Mouse (Mus musculus) megakaryocyte-erythroid progenitor cell, adult 5-6 weeks (primary cell): ENCODE measurements around the gene Xrcc5. TPM values are rescaled to one million over a fixed set of nuclear protein-coding genes. Genes with fewer than 3 reads are reported as not detected.

Experiments
- ATAC-seq: replicated peaks from 2 replicates; pipeline ENCODE4 v1.8.0; 2016; ENCODE audit warnings: mild to moderate bottlenecking, inconsistent platforms; ENCODE audit not compliant: severe bottlenecking, poor library complexity, low FRiP score, low TSS enrichment
- total RNA-seq, 2 experiments: library from RNA; stranded (forward) in 1 of 2; stranded (reverse) in 1 of 2; fragments of 200-1000, 215-1000 nt in 1 of 2; fragments of >200 nt in 1 of 2; fragmentation: Nextera tagmentation in 1 of 2; gene quantifications; 2 replicates each; pipeline ENCODE4 v1.2.3; 2014 to 2017

Xrcc5 gene
- total RNA-seq, 2 experiments from 2014 or later = 39.9 to 72.9 TPM

DNA sequence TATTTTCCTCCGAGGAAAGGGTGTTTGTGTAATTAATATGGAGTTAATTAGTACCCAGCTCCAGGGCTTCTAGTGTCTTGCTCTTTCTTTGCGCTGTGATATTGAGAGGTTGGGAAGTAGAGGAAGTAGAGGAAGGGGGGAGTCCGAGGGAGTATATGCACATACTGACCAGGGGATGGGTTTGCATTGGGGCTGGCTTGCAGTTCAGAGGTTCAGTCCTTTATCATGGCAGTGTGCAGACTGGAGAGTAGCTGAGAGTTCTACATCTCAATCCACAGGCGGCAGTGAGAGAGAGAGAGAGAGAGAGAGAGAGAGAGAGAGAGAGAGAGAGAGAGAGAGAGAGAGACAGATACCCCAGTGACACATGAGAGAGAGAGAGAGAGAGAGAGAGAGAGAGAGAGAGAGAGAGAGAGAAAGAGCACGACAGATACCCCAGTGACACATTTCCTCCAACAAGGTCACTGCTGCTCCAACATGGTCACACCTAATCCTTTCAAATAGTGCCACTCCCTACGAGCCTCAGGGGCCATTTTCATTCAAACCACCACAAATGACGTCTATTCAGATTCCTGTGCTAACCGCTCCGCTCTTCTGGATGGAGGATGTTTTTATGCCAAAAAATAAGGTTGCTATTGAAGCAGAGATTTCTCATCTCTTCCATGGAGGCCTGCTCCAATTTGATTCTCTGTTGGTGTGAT is 5.6 kb downstream of the Xrcc5 start:
- no peak for ATAC-seq

DNA sequence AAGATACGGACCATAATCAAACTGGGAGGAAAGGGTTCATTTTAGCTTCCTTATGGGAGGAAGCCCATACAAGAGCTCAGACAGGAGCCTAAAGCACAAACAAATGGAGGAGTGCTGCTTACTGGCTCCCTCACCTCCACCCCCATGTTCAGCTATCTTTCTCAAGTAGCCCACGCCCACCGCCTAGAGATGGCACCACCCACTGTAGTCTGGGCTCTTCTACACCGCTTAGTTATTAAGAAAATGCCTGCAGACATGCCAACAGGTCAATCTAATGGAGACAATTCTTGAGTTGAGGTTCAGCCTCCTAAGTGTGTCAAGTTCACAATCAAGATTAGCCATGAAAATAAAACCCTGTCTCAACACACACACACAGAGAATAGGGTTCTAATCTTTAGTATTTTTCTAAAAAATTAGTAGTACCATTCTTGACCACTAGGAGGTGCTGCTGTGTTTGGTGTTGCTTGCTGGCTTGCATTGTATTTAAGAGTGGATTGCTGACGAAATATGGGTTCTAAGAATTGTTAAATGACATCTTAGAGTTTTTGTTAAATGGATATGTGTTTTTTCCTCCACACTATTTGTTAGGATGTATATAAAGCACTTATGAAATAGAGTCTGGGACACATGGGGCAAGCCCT is 6.3 kb downstream of the Xrcc5 start:
- ATAC-seq = peak; percentile 58; the same call in 1 of the 2 replicates

DNA sequence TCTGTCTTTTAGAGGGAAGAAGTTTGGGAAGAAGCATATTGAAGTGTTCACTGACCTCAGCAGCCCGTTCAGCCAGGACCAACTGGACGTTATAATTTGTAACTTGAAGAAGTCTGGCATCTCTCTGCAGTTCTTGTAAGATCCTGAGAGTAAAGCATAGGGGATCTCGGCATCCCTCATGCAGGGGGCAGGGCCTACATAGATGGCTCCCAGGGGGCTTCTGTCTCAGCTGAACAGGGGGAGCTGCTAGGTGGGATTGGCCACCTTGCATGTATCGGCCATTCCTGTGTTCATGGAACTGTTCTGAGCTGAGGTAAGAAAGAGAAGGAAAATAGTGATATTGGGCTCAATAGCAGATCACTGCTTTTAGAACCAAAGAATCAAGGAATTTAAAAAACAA is 8.2 kb downstream of the Xrcc5 start:
- ATAC-seq = no peak

DNA sequence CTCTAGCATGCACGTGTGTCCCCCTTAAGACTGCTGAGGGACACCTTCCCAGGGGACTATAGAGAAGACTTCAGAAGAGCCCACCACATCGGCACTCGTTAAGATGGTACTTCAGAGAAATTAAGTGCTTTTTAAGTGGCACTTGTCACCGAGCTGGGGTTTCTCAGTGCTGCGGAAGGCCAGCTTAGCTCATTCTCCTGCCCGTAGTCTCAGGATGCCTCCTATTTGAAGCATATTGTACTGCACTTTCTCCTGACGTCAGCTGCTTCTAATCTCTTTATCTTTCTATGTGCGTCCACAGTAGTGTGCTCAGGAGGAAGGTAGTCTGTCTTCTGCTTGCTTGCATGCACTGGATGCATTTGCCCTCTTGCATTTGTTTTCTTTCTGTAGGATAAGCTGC is 9.2 kb downstream of the Xrcc5 start:
- ATAC-seq = no peak

DNA sequence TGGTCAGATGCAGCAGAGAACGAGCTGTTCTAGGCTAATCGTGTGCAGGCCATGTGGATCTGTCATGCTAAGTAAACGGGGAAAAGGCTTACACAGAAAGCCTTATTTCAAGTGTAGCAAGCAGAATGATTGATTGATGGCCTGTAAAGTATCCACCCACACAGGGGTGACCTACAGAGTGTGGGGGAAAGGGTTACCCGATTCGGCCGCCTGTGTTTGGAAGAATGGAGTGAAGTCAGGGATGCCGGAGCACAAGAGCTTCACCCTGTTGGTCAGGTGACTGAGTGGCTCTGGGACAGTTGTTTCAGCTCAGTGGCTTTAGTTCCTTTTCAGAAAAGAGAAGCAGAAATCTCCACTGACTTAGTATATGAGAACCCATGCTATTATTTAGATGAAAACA is 9.7 kb downstream of the Xrcc5 start:
- no peak for ATAC-seq

DNA sequence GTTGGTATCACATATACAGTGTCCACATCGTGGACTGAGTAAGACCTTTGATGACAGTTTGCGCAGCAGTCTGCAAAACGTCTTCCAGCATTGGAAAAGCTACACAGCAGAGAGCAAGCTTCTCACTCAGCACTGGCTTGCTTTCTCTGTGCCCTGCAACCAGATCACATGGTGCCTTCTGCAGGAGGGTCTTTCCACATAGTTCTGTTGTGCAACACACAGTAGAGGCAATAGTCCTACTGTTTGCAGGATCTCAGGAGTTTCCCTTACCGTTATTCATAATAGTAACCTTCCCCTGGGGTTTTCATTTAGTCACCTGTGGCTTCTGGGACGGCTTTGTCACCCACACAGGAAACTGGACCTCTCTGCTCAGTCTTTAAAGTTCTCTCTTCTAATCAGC is 13.5 kb downstream of the Xrcc5 start:
- ATAC-seq = no peak

DNA sequence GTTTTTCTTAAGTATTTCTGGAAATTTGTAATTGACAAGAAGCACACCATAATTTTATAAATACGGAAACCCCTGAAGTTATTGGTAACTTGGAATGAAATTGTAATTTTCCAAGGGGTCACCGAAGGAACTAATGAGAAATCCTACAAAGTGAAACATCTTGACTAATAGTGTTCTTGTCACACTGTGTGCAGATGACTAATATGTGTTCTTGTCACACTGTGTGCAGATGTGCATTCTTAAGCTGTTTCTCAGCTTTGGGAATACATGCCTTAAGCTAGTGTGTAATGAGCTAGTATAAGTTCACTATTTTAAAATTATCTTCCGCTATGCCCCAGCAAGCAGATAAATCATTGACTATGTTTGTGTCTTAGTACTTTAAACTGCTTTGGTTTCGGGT is 16.0 kb downstream of the Xrcc5 start:
- ATAC-seq = no peak

DNA sequence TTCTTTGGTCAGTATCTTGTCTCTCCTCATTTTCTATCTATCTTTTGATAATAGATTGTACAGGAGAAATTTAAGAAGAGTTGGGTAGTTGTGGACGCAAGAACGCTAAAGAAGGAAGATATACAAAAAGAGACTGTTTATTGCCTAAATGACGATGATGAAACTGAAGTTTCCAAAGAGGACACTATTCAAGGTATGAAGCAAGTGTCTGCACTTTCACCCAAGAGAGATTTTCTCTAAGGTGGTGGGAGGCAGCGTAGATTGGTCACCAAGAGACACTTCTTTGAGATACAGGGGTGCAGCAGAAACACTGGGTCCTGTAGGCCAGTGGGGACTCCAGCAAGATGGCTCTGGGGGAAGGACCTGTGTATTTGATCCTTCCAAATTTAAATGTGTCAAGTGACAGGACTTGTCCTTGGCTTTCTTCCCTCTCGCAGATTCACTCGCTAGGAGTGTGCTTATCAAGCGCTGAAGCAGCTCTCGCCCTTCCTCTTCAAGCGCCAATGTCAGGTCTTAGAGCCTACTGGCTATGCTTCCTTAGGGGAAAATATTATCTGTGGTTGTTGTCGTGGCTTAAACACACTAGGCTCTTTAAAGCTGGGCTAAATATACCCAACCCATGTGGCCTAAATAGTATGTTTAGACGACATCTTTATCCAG is 19.1 kb downstream of the Xrcc5 start:
- ATAC-seq = no peak

DNA sequence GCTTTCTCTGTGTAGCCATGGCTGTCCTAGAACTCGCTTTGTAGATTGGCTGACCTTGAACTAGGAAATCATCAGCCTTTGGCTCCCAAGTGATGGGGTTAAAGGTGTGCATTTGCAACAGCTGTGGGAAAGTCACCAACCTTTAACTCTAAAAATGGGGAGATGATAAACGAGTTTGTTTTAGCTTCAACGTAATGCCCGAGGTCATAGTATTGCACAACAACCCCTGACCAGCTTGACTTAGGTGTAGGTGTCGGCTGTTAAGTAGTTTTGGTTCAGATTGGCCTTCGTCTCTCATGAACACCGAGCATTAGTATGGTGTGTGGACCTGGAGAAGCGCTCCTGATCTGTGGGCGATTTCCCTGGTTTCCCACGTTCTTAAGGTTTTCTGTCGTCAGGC is 27.6 kb downstream of the Xrcc5 start:
- ATAC-seq = no peak

DNA sequence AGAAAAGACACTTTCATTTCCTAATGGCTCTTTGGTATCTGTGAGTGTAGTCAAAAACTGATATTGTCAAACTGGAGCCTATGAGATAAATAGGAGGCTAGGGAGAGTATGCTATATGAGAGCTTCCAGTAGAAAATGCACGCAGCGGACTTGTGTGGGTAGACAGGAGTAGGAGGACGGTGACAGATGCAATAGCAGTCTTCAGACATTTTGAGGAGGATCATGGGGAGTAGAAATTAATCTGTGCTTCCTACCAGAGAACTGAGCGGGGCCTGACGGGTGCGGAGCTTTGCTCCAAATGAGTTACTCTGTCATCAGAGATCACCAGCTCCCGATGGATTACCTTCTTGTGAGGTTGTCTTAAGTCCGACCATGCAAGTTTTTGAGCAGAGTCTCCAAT is 29.6 kb downstream of the Xrcc5 start:
- ATAC-seq = no peak

DNA sequence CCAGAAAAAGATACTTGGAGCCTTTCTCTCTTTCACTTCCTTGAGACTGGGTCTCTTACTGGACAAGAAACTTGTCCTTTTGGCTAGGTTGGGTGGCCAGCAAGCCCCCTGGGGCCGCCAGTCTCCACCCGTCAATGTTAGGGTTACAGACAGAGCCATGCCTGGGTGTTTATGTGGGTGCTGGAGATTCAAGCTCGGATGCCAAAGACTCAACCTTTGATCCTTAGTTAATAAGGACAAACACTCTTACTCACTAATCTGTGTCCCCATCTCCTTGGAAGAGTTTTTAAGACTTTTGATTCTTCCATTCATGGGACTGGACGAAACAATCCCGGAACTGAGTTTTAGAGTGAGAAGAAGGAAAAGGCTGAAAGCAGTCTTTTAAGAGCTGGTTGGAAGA is 31.1 kb downstream of the Xrcc5 start:
- ATAC-seq = no peak

DNA sequence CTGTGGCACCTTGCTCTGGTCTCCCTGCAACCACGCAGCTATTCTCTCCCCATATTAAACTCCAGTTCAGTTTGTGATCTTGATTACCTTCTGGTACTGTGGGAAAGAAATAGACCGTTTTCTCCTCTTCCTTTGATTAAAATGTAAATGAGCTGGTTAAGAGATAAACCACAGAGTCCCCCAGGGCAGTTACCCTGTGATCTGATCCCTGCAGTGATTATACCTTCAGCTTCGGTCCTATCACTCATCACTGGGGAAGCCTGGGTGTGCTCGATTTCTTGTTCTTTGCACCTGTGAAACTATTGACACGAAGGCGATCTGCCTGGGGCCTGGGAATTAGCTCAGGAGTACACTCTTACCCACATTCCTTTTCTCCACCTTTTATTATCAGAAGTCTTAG is 40.7 kb downstream of the Xrcc5 start:
- 0 out of 2 replicates have a peak, but pooled peaks have one; percentile 18 for ATAC-seq

DNA sequence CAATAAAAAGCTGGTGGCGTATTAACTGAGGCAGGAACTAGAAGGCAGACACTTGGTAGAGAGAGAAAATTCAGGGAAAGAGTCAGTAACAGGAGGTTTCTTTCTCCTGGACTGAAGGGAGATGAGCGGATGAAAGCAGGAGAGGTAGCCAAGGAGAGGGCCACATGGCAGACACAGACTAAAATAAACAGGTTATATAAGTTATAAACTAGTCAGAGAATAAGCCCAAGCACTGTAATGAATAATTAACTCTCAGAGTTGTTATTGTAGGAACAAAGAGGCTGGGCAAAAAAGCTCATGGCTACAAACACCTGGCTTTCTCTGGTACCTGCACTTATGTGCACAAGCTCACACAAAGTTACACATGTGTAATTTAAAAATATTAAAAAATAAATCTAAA is 47.6 kb downstream of the Xrcc5 start:
- no peak for ATAC-seq

DNA sequence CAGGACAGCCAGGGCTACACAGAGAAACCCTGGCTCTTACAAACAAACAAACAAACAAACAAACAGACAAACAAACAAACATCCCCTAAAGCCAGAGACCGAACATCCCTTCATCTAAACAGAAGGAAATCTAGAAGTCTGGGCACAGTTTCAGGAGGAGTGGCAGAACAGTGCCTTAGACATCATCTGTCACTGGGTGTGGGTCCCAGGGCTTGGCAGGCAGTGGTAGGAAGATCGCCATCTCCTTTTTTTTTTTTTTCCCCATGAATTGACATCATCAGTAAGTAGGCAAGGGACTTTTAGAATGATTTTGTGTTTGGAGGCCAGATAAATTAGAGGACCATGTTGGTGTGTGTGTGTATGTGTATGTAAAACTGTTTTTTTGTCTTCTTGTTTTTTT is 51.0 kb downstream of the Xrcc5 start:
- ATAC-seq = no peak

DNA sequence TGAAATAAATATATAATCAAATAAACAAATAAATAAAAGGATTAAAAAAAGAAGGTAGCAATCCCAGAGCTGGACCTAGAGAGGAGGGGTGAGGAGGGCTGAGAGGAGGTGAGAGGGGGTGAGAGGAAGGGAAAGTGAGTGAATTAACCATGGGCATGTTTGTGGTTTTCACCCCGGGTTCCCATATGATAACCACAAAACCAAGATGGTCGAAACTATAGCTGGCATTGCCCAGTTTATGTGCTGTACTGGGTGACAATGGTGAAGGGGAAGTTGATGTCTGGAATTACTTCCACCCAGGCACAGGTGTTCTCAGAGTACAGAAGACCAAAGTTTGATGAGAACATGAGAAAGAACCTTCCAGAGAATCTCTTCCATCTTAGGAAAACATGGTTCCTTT is 52.2 kb downstream of the Xrcc5 start:
- ATAC-seq = no peak

DNA sequence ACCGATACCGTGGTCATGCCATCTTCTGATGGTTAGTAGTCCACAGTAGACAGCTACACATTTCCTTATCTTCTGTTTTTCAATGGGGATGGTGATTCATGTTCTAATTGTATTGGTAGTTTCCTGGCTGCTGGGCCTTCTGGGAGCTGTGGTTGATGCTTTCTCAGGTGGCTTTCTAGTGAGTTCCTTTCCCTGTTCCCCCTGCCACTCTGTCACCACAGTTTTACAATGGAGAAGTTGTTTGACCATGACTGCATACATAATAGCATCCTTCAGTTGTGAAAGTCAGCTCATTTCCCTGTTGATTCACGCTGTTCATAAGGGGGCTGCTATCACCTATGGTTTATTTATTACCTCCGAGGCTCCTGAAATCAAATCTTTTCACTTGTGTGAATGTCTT is 53.6 kb downstream of the Xrcc5 start:
- no peak for ATAC-seq

DNA sequence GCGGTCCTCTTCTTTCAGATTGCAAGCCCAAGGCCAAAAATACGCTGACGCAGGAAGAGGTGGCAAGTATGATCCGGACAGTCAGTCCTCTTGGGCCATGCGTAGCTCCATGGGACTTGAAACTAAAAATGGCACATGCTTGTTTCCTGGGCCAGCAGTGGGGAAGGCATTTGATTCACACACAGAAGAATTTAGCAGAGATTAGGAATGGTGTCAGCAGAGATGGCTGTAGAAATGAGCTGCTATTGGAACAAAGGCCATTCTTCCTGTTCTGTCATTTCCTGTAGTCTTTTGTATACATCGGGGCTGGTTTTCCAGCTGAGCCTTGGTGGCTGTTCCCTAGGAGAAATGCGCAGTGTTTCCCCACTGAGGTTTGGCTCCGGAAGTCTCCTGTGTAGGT is 57.4 kb downstream of the Xrcc5 start:
- no peak for ATAC-seq

DNA sequence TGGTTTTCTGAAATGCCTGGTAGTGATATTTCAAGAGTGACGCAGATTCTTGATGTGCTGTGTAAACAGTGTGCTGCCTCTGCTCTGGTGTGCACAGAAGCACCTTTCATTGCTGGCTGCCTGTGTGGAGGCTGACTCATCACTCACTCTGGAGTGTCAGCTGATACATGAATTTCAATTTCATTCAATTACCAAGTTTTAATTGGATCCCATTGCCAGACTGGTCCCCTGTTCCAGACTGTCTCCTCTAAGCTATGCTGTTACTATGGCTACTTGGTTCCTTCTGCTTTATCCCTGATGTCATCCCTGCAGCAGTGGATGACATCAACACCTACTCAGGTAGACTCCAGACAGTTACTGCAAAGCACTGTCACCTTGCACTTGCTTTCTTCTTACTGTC is 65.3 kb downstream of the Xrcc5 start:
- no peak for ATAC-seq

DNA sequence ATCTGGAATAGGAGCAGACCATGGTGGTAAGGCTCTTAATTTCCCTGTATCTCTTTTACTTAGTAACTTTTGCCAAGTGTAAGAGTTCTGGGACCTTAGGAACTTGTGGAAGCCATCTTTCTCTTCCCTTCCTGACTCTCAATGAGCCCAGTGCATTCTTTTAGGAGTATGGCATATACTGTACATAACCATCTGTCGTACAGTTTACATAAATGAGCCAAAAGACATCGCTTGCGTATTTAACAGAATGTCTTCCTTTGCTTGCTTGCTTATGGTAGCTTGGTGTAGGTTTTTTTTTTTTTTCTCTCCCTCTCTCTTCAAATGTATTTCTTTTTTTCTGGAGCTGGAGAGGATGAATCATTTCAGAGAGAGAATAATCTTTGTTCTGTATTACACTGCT is 65.7 kb downstream of the Xrcc5 start:
- ATAC-seq = no peak

DNA sequence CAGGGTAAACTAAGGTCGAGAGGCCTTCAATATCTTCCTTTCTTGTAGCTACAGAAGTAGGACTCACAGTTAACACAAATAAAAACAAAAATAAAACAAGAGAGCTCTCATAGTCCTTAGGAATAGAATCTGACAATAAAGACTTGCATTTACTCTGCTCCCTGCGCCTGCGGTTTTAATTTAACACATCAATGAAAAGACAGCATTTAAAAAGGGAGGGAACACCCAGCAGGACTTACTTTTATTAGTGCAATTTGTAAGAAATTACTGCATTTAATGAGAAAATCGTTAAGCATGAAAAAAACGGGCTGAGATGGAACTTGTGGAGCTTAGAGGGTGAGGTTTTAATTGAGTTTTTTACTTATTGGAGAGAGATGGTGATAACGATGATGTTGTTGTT is 66.4 kb downstream of the Xrcc5 start:
- no peak for ATAC-seq

DNA sequence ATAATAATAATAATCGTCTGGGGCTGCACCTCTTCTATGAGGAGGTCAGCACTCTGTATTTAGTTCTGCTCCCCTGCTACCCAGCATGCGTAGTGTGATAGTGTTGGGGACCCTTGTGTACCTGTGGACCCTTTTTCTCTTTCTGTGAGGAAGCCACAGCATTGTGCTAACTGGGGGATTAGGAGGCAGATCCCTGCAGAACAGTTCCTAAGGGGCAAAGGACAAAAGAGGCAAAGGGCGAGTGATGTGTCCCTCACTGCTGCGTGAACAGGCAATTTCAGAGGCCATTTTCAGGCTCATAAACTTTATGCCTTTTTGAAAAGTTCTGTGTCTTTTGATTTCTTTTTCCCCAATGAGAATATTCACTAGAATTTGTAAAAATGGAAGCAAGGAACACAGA is 66.8 kb downstream of the Xrcc5 start:
- ATAC-seq = no peak
